Mouse (Mus musculus): Measurements from ENCODE around the gene Krtcap3. TPM values are rescaled to one million over a fixed set of nuclear protein-coding genes. Genes with fewer than 3 reads are reported as not detected.

Gene Krtcap3
- polyA plus RNA-seq (2015; fragmentation: Nextera tagmentation; extraction: Ambion mirVana), result 75.2 and 78.2 TPM in 2 replicates

GRCm38 (mm10) chr5:31251541-31252101 lies at the start of gene Krtcap3:
Gene Krtcap3, plus strand, starts transcription at chr5:31251691.
- Histone ChIP-seq H3K27ac (replicated peaks) (peak within 1 kb of the TSS; percentile 84), H3K27me3 (ENCODE audit: control insufficient read depth, insufficient read depth, low read length) (no peaks in the 10 kb centered on the region), H3K9ac (ENCODE audit: low read length) (peak within 1 kb of the TSS; percentile 48), H3K4me2 (replicated peaks; ENCODE audit: low read depth) (peak within 1 kb of the TSS; percentile 54), H3K4me1 (replicated peaks; ENCODE audit: control insufficient read depth, insufficient read depth) (no peaks in the 10 kb centered on the region), H3K9me3 (ENCODE audit: control insufficient read depth, low read length) (no peaks in the 10 kb centered on the region), H3K36me3 (ENCODE audit: control insufficient read depth, insufficient read depth, low read length) (peaks cover 32% of the 10 kb centered on the region), H3K4me3 (ENCODE audit: low read depth, low read length) (peak within 1 kb of the TSS; percentile 41)
- peak; percentile 94 for ATAC-seq (ENCODE audit: low FRiP score, low TSS enrichment)
- peak; percentile 93 for DNase-seq (ENCODE audit: low spot score)
- TF ChIP-seq EP300 (optimal IDR thresholded peaks at IDR 0.05) (peak; percentile 18), CTCF (IDR thresholded peaks at IDR 0.05; ENCODE audit: low read depth) (peak; percentile 20)
- WGBS, result 21% methylated on average over 38 of the region's 47 CpGs

DNA sequence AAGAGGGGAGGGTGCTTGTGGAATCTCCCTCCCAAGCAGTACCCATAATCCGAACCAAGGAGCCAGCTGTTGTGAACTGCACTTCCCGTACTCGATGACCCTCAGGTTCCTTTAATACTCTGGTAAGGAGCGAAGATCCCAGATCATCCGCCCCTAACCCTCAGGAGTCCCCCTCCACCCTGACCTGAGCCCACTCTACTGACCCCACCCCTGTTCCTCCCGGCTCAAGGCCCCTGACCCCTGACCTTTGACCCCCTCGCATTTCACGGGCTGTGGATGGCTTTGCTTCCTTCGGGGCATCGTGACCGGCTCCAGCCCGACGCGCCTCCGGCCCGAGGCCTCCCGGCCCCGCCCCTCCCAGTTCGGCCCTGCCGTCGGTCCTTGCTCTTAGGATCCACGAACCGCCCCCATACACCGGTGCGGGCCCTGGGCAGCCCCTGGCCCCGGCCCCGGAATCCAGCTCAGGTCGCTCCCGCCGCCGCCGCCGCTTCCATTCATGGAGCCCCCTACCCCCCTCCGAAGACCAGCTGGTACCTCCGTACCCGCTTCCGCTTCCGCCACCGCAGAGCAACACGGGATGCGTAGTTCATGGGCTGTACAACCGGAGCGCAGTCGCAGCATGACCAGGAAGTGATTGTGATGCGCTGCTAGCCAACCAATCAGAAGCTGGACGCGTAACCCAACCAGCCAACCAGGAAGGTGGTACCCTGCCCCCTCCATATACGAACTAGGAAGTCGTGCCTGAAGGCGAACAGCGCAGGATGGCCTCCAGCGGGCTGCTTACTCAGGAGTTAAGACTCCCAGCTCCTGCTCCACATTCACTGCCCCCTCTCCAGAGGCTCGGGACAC lies 49.5 kb upstream of the Krtcap3 start, which contains the start of gene Zfp513:
Zfp513 (minus strand) TSS at position 562 of the 849 bp plus-strand sequence.
- peak within 1 kb of the TSS; percentile 76 for H3K4me3 ChIP-seq (ENCODE audit: low read depth, low read length)
- TF ChIP-seq CTCF (IDR thresholded peaks at IDR 0.05; ENCODE audit: low read depth), result no peak
- TF ChIP-seq EP300 (optimal IDR thresholded peaks at IDR 0.05), result peak; percentile 84
- peaks cover 36% of the 10 kb centered on the region for H3K36me3 ChIP-seq (ENCODE audit: control insufficient read depth, insufficient read depth, low read length)
- peaks cover 5% of the 10 kb centered on the region for H3K9me3 ChIP-seq (ENCODE audit: control insufficient read depth, low read length)
- WGBS, result under 1% methylated on average over 52 of the region's 53 CpGs
- DNase-seq (ENCODE audit: low spot score), result peak; percentile 96
- peak within 1 kb of the TSS; percentile 92 for H3K27ac ChIP-seq (replicated peaks)
- no peaks in the 10 kb centered on the region for H3K27me3 ChIP-seq (ENCODE audit: control insufficient read depth, insufficient read depth, low read length)
- peak within 1 kb of the TSS; percentile 85 for H3K9ac ChIP-seq (ENCODE audit: low read length)
- H3K4me2 ChIP-seq (replicated peaks; ENCODE audit: low read depth), result peak within 1 kb of the TSS; percentile 85
- no peaks in the 10 kb centered on the region for H3K4me1 ChIP-seq (replicated peaks; ENCODE audit: control insufficient read depth, insufficient read depth)
- peak; percentile 97 for ATAC-seq (ENCODE audit: low FRiP score, low TSS enrichment)

- DNase-seq (ENCODE audit: low spot score), result no peak
- WGBS, result 89% methylated on average over 7 of the region's 7 CpGs
- peak overlapping the region; percentile 76 for H3K4me3 ChIP-seq (ENCODE audit: low read depth, low read length)
- H3K27ac ChIP-seq (replicated peaks), result peak overlapping the region; percentile 92
- H3K4me2 ChIP-seq (replicated peaks; ENCODE audit: low read depth), result peak overlapping the region; percentile 85
- TF ChIP-seq EP300 (optimal IDR thresholded peaks at IDR 0.05) (no peak), CTCF (IDR thresholded peaks at IDR 0.05; ENCODE audit: low read depth) (no peak)
- peaks cover 28% of the 10 kb centered on the region for H3K36me3 ChIP-seq (ENCODE audit: control insufficient read depth, insufficient read depth, low read length)
- ATAC-seq (ENCODE audit: low FRiP score, low TSS enrichment), result no peak
- no peaks in the 10 kb centered on the region for H3K27me3 ChIP-seq (ENCODE audit: control insufficient read depth, insufficient read depth, low read length)
- no peaks in the 10 kb centered on the region for H3K4me1 ChIP-seq (replicated peaks; ENCODE audit: control insufficient read depth, insufficient read depth)
- H3K9me3 ChIP-seq (ENCODE audit: control insufficient read depth, low read length), result peaks cover 5% of the 10 kb centered on the region
- peak overlapping the region; percentile 72; the same call in 1 of the 2 replicates for H3K9ac ChIP-seq (ENCODE audit: low read length)
Measured at GRCm38 (mm10) chr5:31202933-31203332, 48.6 kb upstream of the Krtcap3 start.

- no peak overlapping the region for H3K4me3 ChIP-seq (ENCODE audit: low read depth, low read length)
- no peak for DNase-seq (ENCODE audit: low spot score)
- no peaks in the 10 kb centered on the region for H3K4me1 ChIP-seq (replicated peaks; ENCODE audit: control insufficient read depth, insufficient read depth)
- H3K9ac ChIP-seq (ENCODE audit: low read length), result no peak overlapping the region
- peaks cover 5% of the 10 kb centered on the region for H3K9me3 ChIP-seq (ENCODE audit: control insufficient read depth, low read length)
- ATAC-seq (ENCODE audit: low FRiP score, low TSS enrichment), result no peak
- no peak overlapping the region for H3K27ac ChIP-seq (replicated peaks)
- H3K4me2 ChIP-seq (replicated peaks; ENCODE audit: low read depth), result no peak overlapping the region
- H3K27me3 ChIP-seq (ENCODE audit: control insufficient read depth, insufficient read depth, low read length), result no peaks in the 10 kb centered on the region
- 90% methylated on average over 2 of the region's 2 CpGs for WGBS
- peaks cover 21% of the 10 kb centered on the region for H3K36me3 ChIP-seq (ENCODE audit: control insufficient read depth, insufficient read depth, low read length)
- TF ChIP-seq CTCF (IDR thresholded peaks at IDR 0.05; ENCODE audit: low read depth) (no peak), EP300 (optimal IDR thresholded peaks at IDR 0.05) (no peak)
Measured at GRCm38 (mm10) chr5:31203866-31204265, 47.6 kb upstream of the Krtcap3 start.

- Histone ChIP-seq H3K9me3 (ENCODE audit: control insufficient read depth, low read length) (peaks cover 5% of the 10 kb centered on the region), H3K36me3 (ENCODE audit: control insufficient read depth, insufficient read depth, low read length) (peaks cover 15% of the 10 kb centered on the region), H3K4me3 (ENCODE audit: low read depth, low read length) (no peak overlapping the region), H3K4me2 (replicated peaks; ENCODE audit: low read depth) (no peak overlapping the region), H3K27ac (replicated peaks) (no peak overlapping the region), H3K27me3 (ENCODE audit: control insufficient read depth, insufficient read depth, low read length) (no peaks in the 10 kb centered on the region), H3K4me1 (replicated peaks; ENCODE audit: control insufficient read depth, insufficient read depth) (no peaks in the 10 kb centered on the region), H3K9ac (ENCODE audit: low read length) (no peak overlapping the region)
- ATAC-seq (ENCODE audit: low FRiP score, low TSS enrichment), result no peak
- no peak for TF ChIP-seq CTCF (IDR thresholded peaks at IDR 0.05; ENCODE audit: low read depth)
- TF ChIP-seq EP300 (optimal IDR thresholded peaks at IDR 0.05), result no peak
- 94% methylated on average over 6 of the region's 6 CpGs for WGBS
- DNase-seq (ENCODE audit: low spot score), result no peak
Measured at GRCm38 (mm10) chr5:31204421-31204820, 47.1 kb upstream of the Krtcap3 start.

Measured in stomach, postnatal 0 days (tissue).